Mouse (Mus musculus) NIH3T3 (cell line): ENCODE data around the gene Adsl.
A peak's percentile ranks its signal among the peaks of the same experiment; 100 is the strongest.

ENCODE experiments used
- DNase-seq: peaks from one replicate; pipeline ENCODE4 v3.0.0-alpha.2; 2012; ENCODE audit warnings: low read depth

The Adsl gene

DNA sequence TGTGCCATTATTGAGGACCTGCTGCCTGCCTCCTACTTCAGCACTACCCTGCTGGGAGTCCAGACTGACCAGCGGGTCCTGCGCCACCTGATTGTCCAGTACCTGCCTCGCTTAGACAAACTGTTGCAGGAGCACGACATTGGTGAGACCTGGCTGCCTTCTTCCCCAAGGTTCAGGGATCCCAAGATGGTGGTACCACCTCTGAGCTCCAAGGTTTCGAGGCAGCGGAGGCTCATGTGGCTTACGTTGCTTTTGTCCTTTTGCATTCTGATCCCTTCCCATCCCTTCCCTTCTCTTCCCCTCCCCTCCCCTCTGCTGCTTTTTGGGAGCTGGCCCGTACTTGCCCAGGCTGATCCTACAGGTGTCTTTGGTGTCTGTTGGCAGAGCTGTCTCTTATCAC is 59.6 kb downstream of the Adsl start:
- no peak for DNase-seq

GRCm38 (mm10) chr15:81008689-81009123 is 60.4 kb downstream of the Adsl start:
- DNase-seq = peak; percentile 69

- no peak for DNase-seq
Observed at GRCm38 (mm10) chr15:81010114-81010513, 61.8 kb downstream of the Adsl start.

GRCm38 (mm10) chr15:81011523-81011922 is 63.2 kb downstream of the Adsl start:
- peak; percentile 19 for DNase-seq

DNA sequence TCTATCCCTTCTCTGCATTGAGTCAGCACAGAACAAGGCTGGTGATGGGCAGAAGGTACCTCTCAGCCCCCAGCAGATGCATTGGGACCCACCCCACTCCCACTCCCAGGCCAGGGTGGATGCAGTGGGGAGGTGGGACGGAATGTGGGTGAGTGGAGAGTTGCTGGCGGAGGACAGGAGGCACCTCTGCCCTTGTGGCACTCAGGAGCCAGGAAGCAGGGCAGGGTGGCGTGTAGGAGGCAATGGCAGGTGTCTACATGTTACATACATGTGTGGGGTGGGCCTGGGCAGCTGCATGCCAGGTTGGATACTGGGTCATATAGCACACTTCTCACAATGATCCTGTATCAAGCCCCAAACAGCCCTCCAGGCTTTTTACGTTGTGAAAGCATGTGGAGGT is 64.1 kb downstream of the Adsl start:
- DNase-seq = no peak

DNA sequence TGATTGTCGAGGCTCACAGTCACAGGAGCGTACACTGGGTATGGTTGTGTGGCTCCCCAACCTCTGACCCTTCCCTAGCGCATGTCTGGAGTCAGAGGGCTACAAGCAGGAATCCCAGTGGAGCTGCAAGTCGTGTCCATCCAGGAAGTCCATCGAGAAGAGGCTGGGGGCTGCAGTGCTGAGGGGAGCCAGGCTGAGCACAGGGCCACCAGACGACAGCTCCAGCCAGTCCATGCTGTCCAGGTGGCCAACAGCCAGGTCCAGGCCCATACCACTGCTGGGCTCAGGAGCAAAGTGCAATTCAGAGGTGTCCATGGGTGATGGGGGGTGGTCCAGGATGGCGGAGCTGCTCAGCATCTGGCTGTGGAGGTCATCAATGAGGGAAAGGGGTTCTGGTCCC is 64.9 kb downstream of the Adsl start:
- DNase-seq = no peak

GRCm38 (mm10) chr15:81015068-81015744 is 66.9 kb downstream of the Adsl start:
- no peak for DNase-seq

GRCm38 (mm10) chr15:81016488-81016887 is 68.2 kb downstream of the Adsl start:
- DNase-seq = no peak

GRCm38 (mm10) chr15:81017308-81017707 is 69.0 kb downstream of the Adsl start:
- no peak for DNase-seq
